Mouse (Mus musculus) heart, postnatal 0 days (tissue): ENCODE data around the gene Unc45a. TPM values are rescaled to one million over a fixed set of nuclear protein-coding genes. Genes with fewer than 3 reads are reported as not detected.

Experiments
- ATAC-seq: fragments of 200-750 bp; cut with Nextera tagmentation; 2 replicates; pipeline ENCODE4 v1.8.0; 2017; ENCODE audit warnings: low read depth, moderate number of reproducible peaks, moderate library complexity; ENCODE audit not compliant: insufficient read depth
- DNase-seq: peaks from one replicate; pipeline ENCODE4 v3.0.0-alpha.2; 2016; ENCODE audit warnings: low spot score
- H3K27ac ChIP-seq: fragments of 300-500 bp; sonication (generic); 2 replicates; pipeline ENCODE4 v1.5.1; 2014; ENCODE audit warnings: low read depth, mild to moderate bottlenecking
- H3K27me3 ChIP-seq: fragments of 300-500 bp; sonication (generic); 2 replicates; pipeline ENCODE4 v1.6.1; 2014; ENCODE audit warnings: low read length, mixed read lengths; ENCODE audit not compliant: control insufficient read depth, insufficient read depth
- H3K36me3 ChIP-seq: fragments of 300-500 bp; sonication (generic); replicated peaks from 2 replicates; pipeline ENCODE4 v1.6.1; 2014; ENCODE audit warnings: low read length, mixed read lengths; ENCODE audit not compliant: control insufficient read depth, insufficient read depth
- H3K4me1 ChIP-seq: fragments of 300-500 bp; sonication (generic); 2 replicates; pipeline ENCODE4 v1.6.1; 2014; ENCODE audit warnings: antibody characterized with exemption; ENCODE audit not compliant: control insufficient read depth, insufficient read depth
- H3K4me2 ChIP-seq: fragments of 300-500 bp; sonication (generic); 2 replicates; pipeline ENCODE4 v1.6.1; 2014; ENCODE audit warnings: low read depth, mild to moderate bottlenecking, low read length, moderate library complexity
- H3K4me3 ChIP-seq: fragments of 300-500 bp; sonication (generic); 2 replicates; pipeline ENCODE4 v1.5.1; 2014; ENCODE audit warnings: low read depth, low read length
- H3K9ac ChIP-seq: fragments of 300-500 bp; sonication (generic); replicated peaks from 2 replicates; pipeline ENCODE4 v1.6.1; 2014; ENCODE audit warnings: low read depth, low read length, mixed read lengths
- H3K9me3 ChIP-seq: fragments of 300-500 bp; sonication (generic); replicated peaks from 2 replicates; pipeline ENCODE4 v1.6.1; 2016; ENCODE audit warnings: low read length; ENCODE audit not compliant: control insufficient read depth
- CTCF ChIP-seq: IDR thresholded peaks from 2 replicates; pipeline ENCODE4 v1.5.1; 2016; ENCODE audit warnings: antibody characterized with exemption, control low read depth, low read depth
- EP300 ChIP-seq: IDR thresholded peaks from 2 replicates; pipeline ENCODE4 v1.6.1; 2016; ENCODE audit warnings: antibody characterized with exemption, low read depth
- WGBS: fragments of 180-500 bp; shearing (Covaris S2); extraction: QIAGEN DNeasy Blood & Tissue Kit; methylation state at CpG from one replicate; pipeline ENCODE4 v1.1.7; 2014; 5-methylcytosine and 5-hydroxymethylcytosine counted together
- polyA plus RNA-seq: library from polyadenylated mRNA; unstranded; fragments of >200 nt; fragmentation: Nextera tagmentation; extraction: Ambion mirVana; gene quantifications from 2 replicates; pipeline ENCODE4 v1.2.1, GENCODE M21; 2015
- total RNA-seq: library from RNA; depleted of rRNA; stranded (reverse); fragments of >200 nt; gene quantifications from 2 replicates; pipeline ENCODE4 v1.2.3, GENCODE M21; 2014; ENCODE audit warnings: low replicate concordance

Unc45a gene
- total and polyA plus RNA-seq, 2 experiments from 2014 or later: 12.5 to 44.5 TPM

- TF ChIP-seq EP300 (no peak), CTCF (no peak)
- 85% methylated on average over 12 of the region's 12 CpGs for WGBS
- Histone ChIP-seq H3K27me3 (no peaks in the 10 kb centered on the region), H3K4me3 (no peak overlapping the region), H3K27ac (no peak overlapping the region), H3K9ac (no peak overlapping the region), H3K4me2 (no peak overlapping the region), H3K36me3 (peaks cover 2% of the 10 kb centered on the region; the same call in 1 of the 2 replicates), H3K9me3 (no peaks in the 10 kb centered on the region), H3K4me1 (0 out of 2 replicates have a peak, but pooled peaks cover 10% of the 10 kb centered on the region)
- no peak for DNase-seq
- ATAC-seq: no peak
These were observed 33.0 kb upstream of the Unc45a start for GRCm38 (mm10) chr7:80373850-80374249.

- DNase-seq (no peak), ATAC-seq (no peak)
- WGBS: 67% methylated on average over 4 of the region's 4 CpGs
- no peak for TF ChIP-seq CTCF
- no peak for TF ChIP-seq EP300
- no peaks in the 10 kb centered on the region for H3K27me3 ChIP-seq
- no peak overlapping the region for H3K4me2 ChIP-seq
- H3K4me3 ChIP-seq: no peak overlapping the region
- no peak overlapping the region for H3K27ac ChIP-seq
- H3K9me3 ChIP-seq: no peaks in the 10 kb centered on the region
- no peak overlapping the region for H3K9ac ChIP-seq
- H3K36me3 ChIP-seq: peaks cover 2% of the 10 kb centered on the region; the same call in 1 of the 2 replicates
- 0 out of 2 replicates have a peak, but pooled peaks cover 10% of the 10 kb centered on the region for H3K4me1 ChIP-seq
These were observed 32.5 kb upstream of the Unc45a start for GRCm38 (mm10) chr7:80373352-80373751.

- Histone ChIP-seq H3K4me2 (no peak overlapping the region), H3K27me3 (no peaks in the 10 kb centered on the region), H3K36me3 (peaks cover 9% of the 10 kb centered on the region), H3K27ac (no peak overlapping the region), H3K9me3 (no peaks in the 10 kb centered on the region), H3K9ac (no peak overlapping the region), H3K4me3 (no peak overlapping the region), H3K4me1 (0 out of 2 replicates have a peak, but pooled peaks cover 10% of the 10 kb centered on the region)
- DNase-seq (no peak), ATAC-seq (no peak)
- TF ChIP-seq CTCF (no peak), EP300 (no peak)
- WGBS: 38% methylated on average over 2 of the region's 2 CpGs
These were observed 31.9 kb upstream of the Unc45a start for GRCm38 (mm10) chr7:80372667-80373066.

GRCm38 (mm10) chr7:80372166-80372565, 31.4 kb upstream of the Unc45a start:
- peaks cover 14% of the 10 kb centered on the region for H3K36me3 ChIP-seq
- DNase-seq (no peak), ATAC-seq (no peak)
- no peak overlapping the region for H3K9ac ChIP-seq
- no peaks in the 10 kb centered on the region for H3K9me3 ChIP-seq
- H3K27ac ChIP-seq: no peak overlapping the region
- H3K27me3 ChIP-seq: no peaks in the 10 kb centered on the region
- WGBS: 56% methylated on average over 3 of the region's 3 CpGs
- TF ChIP-seq CTCF (no peak), EP300 (no peak)
- H3K4me1 ChIP-seq: 0 out of 2 replicates have a peak, but pooled peaks cover 10% of the 10 kb centered on the region
- H3K4me2 ChIP-seq: no peak overlapping the region
- no peak overlapping the region for H3K4me3 ChIP-seq

GRCm38 (mm10) chr7:80371041-80371751, 30.4 kb upstream of the Unc45a start, which contains the start of gene Man2a2:
Man2a2 (minus strand) TSS chr7:80371375.
- H3K9me3 ChIP-seq: no peaks in the 10 kb centered on the region
- no peak for TF ChIP-seq EP300
- peak; percentile 52 for TF ChIP-seq CTCF
- DNase-seq: peak; percentile 68
- peak within 1 kb of the TSS; percentile 92 for H3K4me3 ChIP-seq
- H3K36me3 ChIP-seq: peaks cover 24% of the 10 kb centered on the region
- H3K27ac ChIP-seq: peak within 1 kb of the TSS; percentile 82
- WGBS: under 1% methylated on average over 49 of the region's 86 CpGs
- peak; percentile 83 for ATAC-seq
- H3K4me2 ChIP-seq: peak within 1 kb of the TSS; percentile 87
- no peaks in the 10 kb centered on the region for H3K27me3 ChIP-seq
- H3K9ac ChIP-seq: peak within 1 kb of the TSS; percentile 83
- H3K4me1 ChIP-seq: 0 out of 2 replicates have a peak, but pooled peaks cover 10% of the 10 kb centered on the region
